Mouse (Mus musculus) spleen, postnatal 10 days (tissue): ENCODE measurements around the gene Caml.
"Not testable (repeated sequence)": the region's sequence is repeated elsewhere in the genome, so short reads cannot be mapped to it uniquely, and the experiment has no call there.

ENCODE experiments used
- DNase-seq, 2 experiments: peaks; one replicate each; pipeline ENCODE4 v3.0.0; 2021 to 2022; ENCODE audit warnings: low spot score in 2 of 2

Gene Caml

DNA sequence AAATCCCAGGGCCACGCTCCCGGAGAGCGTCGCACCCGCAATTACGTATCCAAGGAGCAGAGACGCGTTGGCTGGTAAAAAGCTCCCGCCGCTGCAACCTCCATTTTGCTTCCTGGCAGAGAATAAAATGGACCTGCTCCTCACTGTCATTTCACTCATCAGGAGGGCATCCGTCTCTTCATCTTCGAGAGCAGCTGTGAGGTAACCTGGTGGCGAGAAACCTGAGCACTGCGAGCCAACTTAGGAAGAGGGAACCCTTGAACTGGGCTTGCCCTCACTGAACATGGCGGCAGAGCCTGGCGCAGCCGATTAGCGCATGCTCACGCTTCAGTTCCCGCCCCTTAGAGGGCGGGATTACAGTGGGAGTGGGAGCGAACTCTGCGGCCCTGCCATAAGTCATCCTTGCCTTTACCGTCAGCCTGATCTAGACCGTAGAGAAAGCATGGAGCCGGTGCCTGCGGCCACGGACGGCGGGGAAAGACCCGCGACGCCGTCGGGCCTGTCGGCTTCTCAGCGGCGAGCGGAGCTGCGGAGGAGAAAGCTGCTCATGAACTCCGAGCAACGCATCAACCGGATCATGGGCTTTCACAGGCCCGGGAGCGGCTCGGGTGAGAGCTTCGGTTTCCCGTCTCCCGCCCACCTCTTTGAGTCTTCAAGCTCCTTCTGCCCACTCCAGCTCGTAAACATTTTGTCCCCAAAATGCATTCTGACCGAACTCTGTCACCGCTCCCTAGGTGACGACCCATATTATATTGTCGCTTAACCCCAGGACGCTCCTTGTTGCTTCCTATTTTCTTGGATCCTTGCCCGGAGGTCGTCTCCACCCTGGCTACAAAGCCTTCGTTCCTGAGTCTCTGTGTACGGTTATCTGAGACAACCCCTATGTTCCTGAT lies at the start of gene Caml:
Caml (plus strand) TSS at position 357 of the 893 bp plus-strand sequence.
- peak; percentile 86 to 90 for DNase-seq

DNA sequence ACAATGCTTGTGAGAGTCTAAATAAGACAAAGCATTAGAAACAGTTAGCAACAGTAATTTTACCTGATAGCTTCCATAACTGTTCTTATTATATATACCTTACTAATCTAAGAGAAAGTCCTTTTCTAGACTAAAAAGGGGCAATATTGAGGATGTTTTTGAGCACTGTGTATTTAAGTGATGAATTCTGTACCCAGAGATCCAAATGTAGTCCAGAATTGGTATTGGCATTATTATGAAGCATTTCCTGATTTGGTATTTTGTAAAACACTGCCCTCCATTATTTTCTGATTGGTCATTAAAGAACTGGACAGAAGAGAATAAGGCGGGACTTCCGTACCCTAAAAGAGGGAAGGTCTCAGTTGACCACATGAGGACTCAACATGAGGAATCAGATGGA lies 49.4 kb upstream of the Caml start, which contains the start of gene Tmed9:
Tmed9 (plus strand) TSS at position 301 of the 400 bp plus-strand sequence.
- no peak for DNase-seq

DNA sequence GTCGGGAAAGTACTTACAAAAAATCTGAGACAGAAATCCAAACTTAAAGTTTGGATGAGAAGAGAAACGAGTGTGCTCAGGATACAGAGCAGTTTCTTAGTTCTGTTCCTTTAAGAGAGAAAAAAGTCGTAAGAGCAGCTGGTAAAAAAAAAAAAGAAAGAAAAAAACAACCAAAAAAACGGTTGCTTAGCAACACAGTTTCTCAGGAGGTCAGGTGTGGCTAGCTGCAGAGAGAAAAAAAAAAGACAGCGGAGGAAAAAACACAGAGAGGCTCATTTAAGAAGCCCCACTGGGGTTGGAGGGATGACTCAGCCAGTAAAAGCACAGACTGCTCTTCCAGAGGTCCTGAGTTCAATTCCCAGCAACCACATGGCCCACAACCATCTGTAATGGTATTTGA lies 48.5 kb upstream of the Caml start:
- no peak for DNase-seq

DNA sequence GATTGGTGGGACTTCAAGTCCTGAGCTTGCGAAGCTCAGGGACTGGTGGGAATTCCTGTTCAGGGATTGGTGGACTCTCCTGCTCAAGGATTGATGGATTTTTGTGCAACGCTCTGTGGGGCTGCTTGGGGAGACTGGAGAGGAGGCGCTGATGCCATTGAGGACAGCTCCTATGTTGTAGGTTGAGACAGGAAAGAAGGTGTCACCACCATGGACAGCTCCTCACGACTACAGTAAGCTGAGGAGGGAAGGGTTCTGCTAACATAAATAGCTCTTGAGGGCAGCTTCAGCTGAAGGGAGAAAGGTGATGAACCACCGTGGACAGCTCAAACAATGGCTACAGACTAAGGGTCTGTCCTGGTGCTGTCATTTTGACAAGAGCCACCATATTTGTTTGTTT lies 46.9 kb upstream of the Caml start:
- DNase-seq = peak in 1 of 2 experiments; percentile 31

DNA sequence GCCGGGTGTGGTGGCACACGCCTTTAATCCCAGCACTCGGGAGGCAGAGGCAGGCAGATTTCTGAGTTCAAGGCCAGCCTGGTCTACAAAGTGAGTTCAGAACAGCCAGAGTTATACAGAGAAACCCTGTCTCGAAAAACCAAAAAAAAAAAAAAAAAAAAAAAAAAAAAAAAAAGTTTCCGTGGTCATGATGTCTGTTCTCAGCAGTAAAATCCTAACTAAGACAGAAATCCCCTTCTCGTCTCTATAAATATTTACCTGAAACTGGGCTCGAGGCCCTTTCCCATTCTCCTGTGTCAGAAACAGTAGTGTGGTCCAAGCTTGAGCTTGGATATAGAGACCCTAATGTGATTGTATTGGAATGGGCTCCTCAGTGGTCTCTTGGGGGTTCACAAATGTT lies 45.9 kb upstream of the Caml start:
- not testable (repeated sequence) for DNase-seq

DNA sequence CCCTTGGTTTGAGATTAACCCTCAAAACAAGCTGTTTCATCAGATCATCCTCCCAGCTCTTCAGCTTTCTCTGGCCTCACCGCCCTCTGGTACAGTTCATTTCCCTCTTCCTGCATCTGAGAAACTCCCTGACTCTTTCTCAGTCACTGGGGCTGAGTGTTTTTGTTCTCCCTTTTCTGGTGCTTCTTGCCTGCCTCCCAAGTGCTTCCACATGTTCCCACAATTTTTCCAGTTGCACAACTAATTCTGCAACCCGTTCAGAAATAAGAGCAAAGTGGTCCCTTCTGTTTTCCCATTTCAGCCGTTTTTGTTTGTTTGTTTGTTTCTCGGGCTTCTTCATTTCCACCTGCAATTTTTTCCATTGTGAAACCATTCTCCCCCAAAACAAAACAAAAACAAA lies 44.7 kb upstream of the Caml start:
- no peak for DNase-seq

DNA sequence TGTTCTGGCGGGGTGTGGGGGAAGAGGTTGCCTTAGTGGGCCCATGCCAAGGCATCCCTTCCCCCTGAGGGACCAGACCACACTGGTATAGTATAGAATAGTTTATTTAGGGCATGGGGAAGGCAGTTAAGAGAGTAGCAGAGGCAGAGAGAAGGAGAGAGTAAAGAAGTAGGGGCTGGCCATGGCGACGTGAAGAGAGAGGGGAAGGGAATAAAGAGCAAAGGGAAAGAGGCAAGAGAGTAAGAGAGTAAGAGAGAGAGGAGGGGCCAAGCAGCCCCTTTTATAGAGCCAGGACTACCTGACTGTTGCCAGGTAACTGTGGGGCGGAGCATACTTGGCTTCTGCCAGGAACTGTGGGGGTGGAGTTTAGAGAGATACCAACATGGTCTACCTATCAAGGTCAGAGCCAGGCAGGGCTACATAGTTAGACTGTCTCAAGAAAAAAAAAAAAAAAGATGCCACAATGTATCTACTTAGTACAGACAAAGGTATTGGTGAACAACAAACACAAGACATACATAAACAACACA lies 30.8 kb upstream of the Caml start:
- no peak for DNase-seq

DNA sequence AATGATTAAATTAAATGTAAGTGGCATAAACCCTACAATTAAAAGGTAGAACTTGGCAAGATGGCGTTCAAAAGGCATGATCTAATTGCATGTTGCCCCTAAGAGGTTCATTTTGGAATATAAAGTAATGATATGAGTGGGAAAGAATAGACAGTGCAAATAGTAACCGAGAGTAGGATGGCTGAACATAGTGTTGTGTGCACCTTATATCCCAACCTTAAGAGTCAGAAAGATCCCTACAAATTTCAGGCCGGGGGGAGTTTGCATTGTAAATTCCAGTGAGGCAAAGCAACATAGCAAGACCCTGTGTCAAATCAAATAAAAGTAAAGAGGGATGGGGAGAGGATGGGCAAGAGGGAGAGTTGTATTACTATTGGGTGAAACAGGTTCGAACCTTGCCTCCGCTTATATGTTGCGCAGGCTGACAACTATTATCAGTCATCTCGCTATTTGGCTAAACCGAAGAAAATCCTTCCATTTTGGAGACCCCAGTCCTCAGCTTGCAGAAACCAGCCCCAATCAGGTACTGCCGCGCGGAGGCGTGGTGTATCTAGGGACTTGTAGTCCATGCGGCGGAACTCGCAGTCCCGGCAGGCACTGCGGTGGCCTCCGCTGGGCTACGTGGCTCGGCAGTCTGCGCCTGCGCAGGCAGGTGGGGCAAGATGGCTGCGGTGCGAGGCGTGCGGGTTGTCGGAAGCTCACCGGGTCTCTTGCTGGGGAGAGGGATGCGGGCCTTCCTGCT lies 30.1 kb upstream of the Caml start:
- DNase-seq = peak; percentile 91 to 98

DNA sequence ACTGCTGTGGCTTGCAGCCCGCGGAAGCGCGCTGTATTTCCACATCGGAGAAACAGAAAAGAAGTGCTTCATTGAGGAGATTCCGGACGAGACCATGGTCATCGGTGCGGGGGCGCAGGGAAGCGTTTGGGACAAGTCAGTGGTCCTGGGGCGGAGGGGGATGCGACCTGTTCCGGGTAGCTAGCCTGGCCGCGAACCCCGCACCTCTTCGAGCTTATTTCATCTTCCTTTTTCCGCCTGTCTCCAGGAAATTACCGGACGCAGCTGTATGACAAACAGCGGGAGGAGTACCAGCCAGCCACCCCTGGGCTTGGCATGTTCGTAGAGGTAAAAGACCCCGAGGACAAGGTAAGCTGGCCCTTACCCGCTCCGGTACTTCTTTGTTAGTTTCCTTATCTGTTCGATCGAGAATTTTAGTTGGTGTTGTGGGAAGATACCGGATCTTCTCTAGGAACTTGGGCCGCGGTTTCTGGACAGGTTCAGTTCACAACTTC lies 29.5 kb upstream of the Caml start:
- no peak for DNase-seq

DNA sequence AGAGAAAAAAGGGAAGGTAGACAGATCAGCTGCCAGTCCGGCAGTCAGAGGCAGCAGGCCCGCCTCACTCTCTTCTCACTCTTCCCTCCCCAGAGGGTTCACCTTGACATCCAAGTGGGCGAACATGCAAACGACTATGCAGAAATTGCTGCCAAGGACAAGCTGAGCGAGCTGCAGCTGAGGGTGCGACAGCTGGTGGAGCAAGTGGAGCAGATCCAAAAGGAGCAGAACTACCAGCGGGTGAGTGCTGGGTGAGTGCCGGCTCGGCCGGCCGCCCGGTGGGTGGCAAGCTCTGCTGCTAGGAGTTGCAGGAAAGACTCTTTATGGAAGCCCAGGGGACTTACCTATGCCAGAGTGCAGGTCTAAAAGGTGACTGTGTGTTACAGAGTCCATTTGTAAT lies 27.4 kb upstream of the Caml start:
- DNase-seq = no peak

DNA sequence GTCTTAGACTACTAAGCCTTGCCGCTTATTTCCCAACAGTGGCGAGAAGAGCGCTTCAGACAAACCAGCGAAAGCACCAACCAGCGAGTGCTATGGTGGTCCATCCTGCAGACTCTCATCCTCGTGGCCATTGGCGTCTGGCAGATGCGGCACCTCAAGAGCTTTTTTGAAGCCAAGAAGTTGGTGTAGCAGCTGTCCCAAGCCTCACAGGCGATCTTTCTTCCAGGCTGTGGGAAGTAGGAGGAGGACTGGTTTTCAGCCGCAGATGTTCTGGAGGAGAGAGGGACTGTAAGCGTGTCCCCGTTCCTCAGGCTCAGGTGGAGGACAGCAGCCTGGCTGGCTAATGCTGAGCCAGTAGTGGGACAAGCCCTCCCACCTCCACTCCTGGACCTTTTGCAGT lies 26.0 kb upstream of the Caml start:
- DNase-seq = no peak

DNA sequence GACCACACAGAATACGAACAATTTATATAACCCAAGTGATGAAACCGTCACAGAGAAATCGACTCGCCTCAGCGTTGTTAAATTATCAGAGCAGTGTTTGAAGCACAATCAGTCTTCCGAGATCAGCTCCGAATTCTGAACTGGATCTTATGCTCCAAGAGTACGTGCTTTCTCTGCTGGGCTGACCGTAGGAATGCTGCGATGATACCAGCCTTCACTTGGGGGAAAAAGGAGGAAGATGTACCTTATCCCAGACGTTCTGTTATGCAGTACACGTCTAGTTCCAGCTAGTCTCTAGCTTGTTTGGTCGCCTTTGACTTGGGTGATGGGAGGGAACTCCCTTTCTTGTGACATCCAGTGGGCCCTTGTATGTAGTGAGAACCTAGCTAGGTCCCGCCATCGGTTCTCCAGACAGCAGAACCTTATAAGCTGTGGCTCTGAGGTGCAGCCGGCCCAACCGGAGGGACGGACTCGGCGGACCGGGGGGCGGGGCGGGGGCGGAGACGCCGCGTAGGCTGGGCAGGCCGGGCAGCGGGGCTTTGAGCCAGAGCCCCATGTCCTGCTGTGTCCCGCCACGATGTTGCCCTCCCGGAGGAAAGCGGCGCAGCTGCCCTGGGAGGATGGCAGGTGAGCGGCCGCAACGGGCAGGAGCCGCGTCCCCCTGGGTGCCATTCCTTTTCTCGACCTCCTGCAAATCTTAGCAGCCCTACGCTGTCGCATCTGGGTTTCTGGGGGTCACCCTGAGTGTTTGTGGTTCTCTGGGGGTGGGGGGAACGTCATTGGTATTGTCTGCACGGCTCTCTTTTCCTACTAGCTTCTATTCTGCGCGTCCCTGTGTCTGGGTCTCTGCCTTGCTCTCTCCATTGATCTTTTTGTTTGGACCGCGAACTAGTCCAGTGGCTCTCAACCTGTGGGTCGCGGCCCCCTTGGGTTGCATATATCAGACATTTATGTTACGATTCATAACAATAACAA lies 23.0 kb upstream of the Caml start, which contains the start of gene B4galt7:
B4galt7 (plus strand) TSS at position 331 of the 975 bp plus-strand sequence.
- peak; percentile 87 for DNase-seq

DNA sequence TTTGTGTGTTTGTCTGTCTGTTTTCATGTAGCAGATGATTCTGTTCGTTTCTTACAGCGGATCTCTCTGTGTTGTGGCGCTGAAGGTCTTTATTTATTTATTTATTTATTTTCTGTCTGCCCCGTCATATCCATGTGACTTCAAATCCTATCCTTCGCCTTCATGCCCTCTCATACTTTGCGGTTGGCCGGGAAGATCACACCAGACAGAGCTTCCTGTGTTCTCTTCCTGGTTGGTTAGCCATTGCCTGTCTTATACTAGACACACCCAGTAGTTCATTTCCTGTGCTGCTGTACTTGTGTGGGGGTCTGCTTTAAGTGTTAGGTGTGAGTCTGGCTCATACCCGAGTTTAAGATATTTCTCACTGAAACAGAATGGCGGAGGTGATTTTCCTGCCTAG lies 22.1 kb upstream of the Caml start:
- DNase-seq = no peak

DNA sequence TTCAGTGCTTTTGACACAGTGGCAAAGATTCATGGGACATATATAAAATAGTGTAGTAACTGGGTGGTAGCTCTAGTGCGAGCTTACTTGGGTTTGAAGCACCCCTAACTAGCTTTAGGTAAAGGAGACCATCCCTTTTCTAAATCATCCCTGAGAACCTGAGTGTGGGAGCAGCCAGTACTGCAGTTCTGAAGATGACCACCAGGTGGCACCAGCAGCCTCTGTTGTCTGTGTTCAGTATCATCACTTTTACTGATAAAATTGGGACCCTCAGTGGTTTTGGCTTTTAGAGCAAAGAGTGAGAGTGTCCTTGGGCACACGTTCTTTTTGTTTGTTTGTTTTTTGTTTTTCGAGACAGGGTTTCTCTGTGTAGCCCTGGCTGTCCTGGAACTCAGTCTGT lies 21.2 kb upstream of the Caml start:
- peak; percentile 89 to 92 for DNase-seq

DNA sequence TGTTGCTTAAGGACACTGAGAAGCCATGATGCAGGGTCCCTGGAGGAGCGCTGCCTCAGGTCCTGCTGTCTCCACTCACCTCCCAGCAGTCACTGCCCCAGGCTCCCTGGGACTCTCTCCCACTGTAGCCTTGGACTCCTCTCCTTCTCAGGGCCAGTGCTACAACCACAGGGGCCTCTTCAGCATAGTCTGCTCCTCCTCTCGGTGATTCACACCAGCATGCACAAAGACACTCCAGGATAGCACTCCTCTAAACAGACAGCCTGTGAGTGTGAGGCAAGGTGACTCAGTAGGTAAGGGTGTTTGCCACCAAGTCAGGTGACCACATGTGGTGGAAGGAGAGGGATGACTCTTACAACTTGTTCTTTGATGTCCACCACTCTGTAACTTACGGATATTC lies 18.2 kb upstream of the Caml start:
- no peak for DNase-seq

DNA sequence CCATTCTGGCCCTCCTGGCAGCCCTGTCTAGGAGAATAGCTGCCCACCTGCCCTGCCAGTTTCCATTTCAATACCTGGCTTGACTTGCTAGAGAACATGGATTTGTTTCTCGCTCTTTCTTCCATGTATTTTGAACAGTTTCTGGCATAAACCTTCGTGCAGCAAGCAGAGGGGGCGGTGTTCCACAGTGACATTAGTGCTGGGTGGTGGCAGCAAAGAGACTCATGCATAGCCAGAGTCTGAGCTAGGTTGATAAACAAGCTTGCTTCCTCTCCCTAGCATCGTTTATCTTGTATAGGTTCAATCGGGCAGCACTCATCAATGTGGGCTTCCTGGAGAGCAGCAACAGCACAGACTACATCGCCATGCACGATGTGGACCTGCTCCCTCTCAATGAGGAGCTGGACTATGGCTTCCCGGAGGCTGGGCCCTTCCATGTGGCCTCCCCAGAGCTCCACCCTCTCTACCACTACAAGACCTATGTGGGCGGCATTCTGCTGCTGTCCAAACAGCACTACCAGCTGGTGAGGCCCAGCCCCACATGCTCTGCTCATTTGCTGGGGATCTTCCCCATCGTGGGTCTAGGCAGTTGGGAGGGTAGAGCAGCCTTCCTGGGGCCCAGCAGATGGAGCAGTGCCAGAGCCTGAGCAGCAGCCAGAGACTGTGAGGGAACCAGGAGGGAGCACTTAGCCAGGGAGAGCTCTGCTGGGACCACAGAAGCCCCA lies 15.7 kb upstream of the Caml start:
- DNase-seq = no peak

DNA sequence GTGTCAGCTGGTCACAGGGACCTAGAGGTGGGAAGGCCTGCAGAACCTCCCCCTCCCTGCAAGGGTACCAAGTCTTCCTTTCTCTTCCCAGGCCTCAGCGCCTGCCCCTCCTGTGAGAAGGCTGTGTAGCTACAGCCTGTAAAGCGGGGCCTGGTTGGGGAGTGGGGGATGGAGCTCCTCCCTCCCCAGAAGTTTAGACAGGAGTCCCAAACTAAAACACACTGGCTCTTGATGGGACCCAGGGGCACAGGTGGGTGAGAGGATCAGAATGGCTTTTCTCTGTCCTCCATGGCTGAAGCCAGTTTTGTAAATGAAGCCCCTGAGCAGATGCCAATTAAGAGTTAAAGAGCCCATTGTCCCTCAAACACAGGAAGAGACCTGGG lies 15.2 kb upstream of the Caml start:
- no peak for DNase-seq

DNA sequence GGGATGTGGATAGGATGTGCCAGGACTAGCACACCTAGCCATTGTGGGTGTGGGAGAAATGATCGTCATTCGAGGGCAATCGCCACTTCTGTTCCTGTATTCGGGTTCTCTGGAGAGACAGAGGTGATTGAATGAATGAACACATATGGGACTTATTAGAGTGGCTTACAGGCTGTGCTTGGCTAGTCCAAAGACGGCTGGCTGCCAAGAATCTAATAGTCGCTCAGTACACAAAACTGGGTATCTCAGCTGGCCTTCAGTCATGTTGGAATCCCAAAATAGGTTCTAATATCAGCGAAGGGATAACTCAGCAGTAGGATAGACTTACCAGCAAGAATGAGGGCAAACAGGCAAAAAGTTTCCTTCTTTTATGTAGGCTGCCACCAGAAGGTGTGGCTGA lies 10.8 kb upstream of the Caml start:
- DNase-seq = no peak

DNA sequence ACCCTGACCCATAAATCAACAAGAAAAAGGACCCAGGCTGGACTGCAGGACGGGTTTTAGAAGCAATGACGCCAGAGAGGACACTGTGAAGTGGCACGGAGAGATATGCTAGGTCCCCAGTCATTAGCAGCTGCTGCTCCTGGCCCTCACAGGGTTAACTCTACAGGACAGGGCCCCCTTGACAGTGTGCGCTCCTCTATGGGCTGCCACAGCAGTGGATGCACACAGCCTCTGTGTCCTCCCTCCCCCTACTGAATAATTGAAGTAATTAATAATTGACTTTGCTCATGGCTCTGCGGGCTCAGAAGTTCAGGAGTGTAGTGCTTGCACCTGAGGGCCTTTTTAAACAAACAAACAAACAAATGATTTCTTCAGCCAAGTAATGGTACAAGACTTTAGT lies 9.3 kb upstream of the Caml start:
- no peak for DNase-seq

DNA sequence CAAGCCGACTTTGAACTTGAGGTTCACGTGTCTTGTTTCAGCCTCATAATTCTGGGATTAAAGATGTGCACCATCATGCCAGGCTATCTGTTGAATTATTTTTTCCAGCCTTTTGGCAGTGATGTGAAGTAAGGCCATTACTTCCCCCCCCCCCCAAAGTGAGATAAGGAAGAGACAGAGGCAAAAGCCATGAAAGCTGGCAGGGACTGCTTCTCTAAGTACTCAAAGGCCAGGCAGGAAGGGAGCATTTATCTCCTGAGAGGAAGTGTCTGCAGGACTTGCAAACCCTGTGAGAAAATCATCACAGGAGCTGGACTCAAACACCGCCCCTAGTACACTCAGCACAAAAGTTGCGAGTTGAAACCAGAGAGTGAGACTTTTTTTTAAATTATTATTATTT lies 3.5 kb upstream of the Caml start:
- no peak for DNase-seq

DNA sequence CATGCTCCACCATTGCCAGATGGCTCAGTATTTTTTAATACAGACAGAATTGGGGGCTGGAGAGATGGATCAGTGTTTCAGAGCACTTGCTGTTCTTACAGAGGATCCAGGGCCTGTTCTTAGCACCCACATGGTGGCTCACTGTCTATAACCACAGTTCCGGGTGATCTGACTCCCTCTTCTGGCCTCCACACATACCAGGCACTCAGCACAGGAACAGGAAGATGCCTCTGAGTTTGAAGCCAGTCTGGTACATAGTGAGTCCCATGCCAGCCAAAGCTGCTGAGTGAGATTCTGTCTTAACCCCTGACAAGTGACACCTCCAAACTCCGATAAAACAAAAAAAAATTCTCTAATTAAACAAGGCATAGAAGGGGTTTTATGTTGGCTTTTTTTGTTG lies 2.5 kb upstream of the Caml start:
- DNase-seq = no peak
